Mouse (Mus musculus): ENCODE measurements around the gene Tusc2.

DNA sequence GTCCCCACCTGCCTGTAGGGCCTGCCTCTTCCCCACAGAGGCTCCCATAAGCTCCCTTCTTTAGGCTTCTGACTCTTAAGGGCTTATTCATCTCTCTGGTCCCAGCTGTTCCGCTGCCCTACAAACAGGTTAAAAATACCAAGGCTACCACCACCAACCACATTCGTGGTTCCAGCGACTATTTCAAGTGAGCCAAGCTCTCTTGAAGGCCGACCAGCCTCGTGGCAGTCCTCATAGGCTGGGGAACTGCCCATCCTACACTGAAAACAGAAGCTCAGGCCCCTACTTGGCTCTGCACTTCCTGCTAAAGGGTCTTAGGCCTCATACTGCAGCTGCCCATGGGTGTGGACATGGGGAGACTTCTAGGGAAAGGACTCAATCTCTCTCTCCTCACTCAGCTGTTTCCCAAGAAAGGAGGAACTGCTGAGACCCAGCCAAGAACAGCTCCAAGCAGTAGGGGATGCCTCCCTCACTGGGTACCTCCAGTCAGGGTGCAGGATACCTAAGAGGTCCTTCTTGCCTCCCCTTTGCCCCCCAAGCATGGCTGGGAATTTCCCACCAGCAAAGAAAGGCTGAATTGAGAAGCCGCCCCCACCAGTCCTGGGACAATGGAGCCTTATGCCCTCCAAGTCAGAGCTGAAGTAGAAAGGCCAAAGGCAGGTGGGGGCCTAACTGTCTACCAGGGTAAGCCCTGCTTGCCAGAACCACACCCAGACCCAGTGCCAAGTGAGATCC lies 48.6 kb downstream of the Tusc2 start:
- TF ChIP-seq CTCF (IDR thresholded peaks at IDR 0.05; ENCODE audit: low read depth, low read length), result no peak
- TF ChIP-seq POLR2A (IDR thresholded peaks at IDR 0.05; ENCODE audit: extremely low read depth, insufficient read depth, low read length), result no peak
